Mouse (Mus musculus) megakaryocyte, embryonic 14.5 days (primary cell): ENCODE results near the gene Fkbpl. TPM values are rescaled to one million over a fixed set of nuclear protein-coding genes. Genes with fewer than 3 reads are reported as not detected.

Experiments used
- H3K27me3 ChIP-seq: replicated peaks from 2 replicates; pipeline ENCODE3; 2012; ENCODE audit warnings: inconsistent platforms
- H3K36me3 ChIP-seq: replicated peaks from 2 replicates; pipeline ENCODE3; 2012; ENCODE audit warnings: low read length, inconsistent platforms, mixed read lengths
- H3K4me1 ChIP-seq: 2 replicates; pipeline ENCODE4 v1.6.1; 2012; ENCODE audit warnings: inconsistent platforms
- H3K4me3 ChIP-seq: replicated peaks from 2 replicates; pipeline ENCODE3; 2012; ENCODE audit warnings: moderate library complexity, mild to moderate bottlenecking, inconsistent platforms
- H3K9me3 ChIP-seq: 2 replicates; pipeline ENCODE4 v1.6.1; 2012; ENCODE audit warnings: inconsistent platforms
- FLI1 ChIP-seq: IDR thresholded peaks from 2 replicates; pipeline ENCODE4 v1.6.1; 2012; ENCODE audit warnings: low read length, inconsistent platforms, mixed read lengths
- GATA1 ChIP-seq: IDR thresholded peaks from 3 replicates; pipeline ENCODE4 v1.6.1; 2012; ENCODE audit warnings: mixed read lengths, low read length, inconsistent platforms, borderline replicate concordance
- polyA plus RNA-seq: library from polyadenylated mRNA; stranded (reverse); fragments of >175 nt; gene quantifications from 2 replicates; pipeline ENCODE4 v1.2.3, GENCODE M21; 2012; ENCODE audit warnings: low replicate concordance; ENCODE audit not compliant: insufficient read depth

Fkbpl gene
- polyA plus RNA-seq, 1 experiment: 22.5 TPM

GRCm38 (mm10) chr17:34674524-34675204 lies 30.1 kb downstream of the Fkbpl start:
- no peak overlapping the region for H3K4me3 ChIP-seq
- H3K27me3 ChIP-seq: peaks cover 92% of the 10 kb centered on the region
- TF ChIP-seq FLI1: no peak
- TF ChIP-seq GATA1: no peak
- H3K4me1 ChIP-seq: peaks cover 19% of the 10 kb centered on the region; the same call in 1 of the 2 replicates
- H3K9me3 ChIP-seq: peaks cover 15% of the 10 kb centered on the region
- no peaks in the 10 kb centered on the region for H3K36me3 ChIP-seq

GRCm38 (mm10) chr17:34675205-34676092 lies 30.9 kb downstream of the Fkbpl start:
- H3K36me3 ChIP-seq: no peaks in the 10 kb centered on the region
- H3K27me3 ChIP-seq: peaks cover 91% of the 10 kb centered on the region
- TF ChIP-seq GATA1 (no peak), FLI1 (no peak)
- peaks cover 15% of the 10 kb centered on the region for H3K9me3 ChIP-seq
- H3K4me1 ChIP-seq: peaks cover 24% of the 10 kb centered on the region; the same call in 1 of the 2 replicates
- no peak overlapping the region for H3K4me3 ChIP-seq

GRCm38 (mm10) chr17:34676093-34676460 lies 31.5 kb downstream of the Fkbpl start:
- no peaks in the 10 kb centered on the region for H3K36me3 ChIP-seq
- TF ChIP-seq GATA1 (no peak), FLI1 (no peak)
- H3K4me3 ChIP-seq: no peak overlapping the region
- peaks cover 15% of the 10 kb centered on the region for H3K9me3 ChIP-seq
- H3K4me1 ChIP-seq: peaks cover 29% of the 10 kb centered on the region
- H3K27me3 ChIP-seq: peaks cover 90% of the 10 kb centered on the region

GRCm38 (mm10) chr17:34676671-34677070 lies 32.1 kb downstream of the Fkbpl start:
- Histone ChIP-seq H3K27me3 (peaks cover 90% of the 10 kb centered on the region), H3K4me1 (peaks cover 30% of the 10 kb centered on the region), H3K9me3 (peaks cover 10% of the 10 kb centered on the region), H3K36me3 (no peaks in the 10 kb centered on the region), H3K4me3 (no peak overlapping the region)
- TF ChIP-seq FLI1 (no peak), GATA1 (no peak)

GRCm38 (mm10) chr17:34680191-34680590 lies 35.6 kb downstream of the Fkbpl start:
- no peaks in the 10 kb centered on the region for H3K36me3 ChIP-seq
- H3K4me1 ChIP-seq: peaks cover 44% of the 10 kb centered on the region
- no peak for TF ChIP-seq GATA1
- no peak for TF ChIP-seq FLI1
- peaks cover 91% of the 10 kb centered on the region for H3K27me3 ChIP-seq
- H3K4me3 ChIP-seq: no peak overlapping the region
- H3K9me3 ChIP-seq: no peaks in the 10 kb centered on the region

- Histone ChIP-seq H3K4me1 (peaks cover 49% of the 10 kb centered on the region), H3K4me3 (no peak overlapping the region), H3K27me3 (peaks cover 91% of the 10 kb centered on the region), H3K36me3 (no peaks in the 10 kb centered on the region), H3K9me3 (no peaks in the 10 kb centered on the region)
- TF ChIP-seq GATA1 (no peak), FLI1 (no peak)
These were observed 36.1 kb downstream of the Fkbpl start for GRCm38 (mm10) chr17:34680621-34681020.

GRCm38 (mm10) chr17:34681132-34681571 lies 36.6 kb downstream of the Fkbpl start:
- H3K9me3 ChIP-seq: no peaks in the 10 kb centered on the region
- H3K4me3 ChIP-seq: peak overlapping the region; percentile 76
- H3K27me3 ChIP-seq: peaks cover 91% of the 10 kb centered on the region
- peaks cover 49% of the 10 kb centered on the region for H3K4me1 ChIP-seq
- no peaks in the 10 kb centered on the region for H3K36me3 ChIP-seq
- TF ChIP-seq GATA1: no peak
- TF ChIP-seq FLI1: no peak

GRCm38 (mm10) chr17:34681881-34682536 lies 37.4 kb downstream of the Fkbpl start:
- H3K27me3 ChIP-seq: peaks cover 88% of the 10 kb centered on the region
- H3K4me3 ChIP-seq: no peak overlapping the region
- peaks cover 54% of the 10 kb centered on the region for H3K4me1 ChIP-seq
- no peaks in the 10 kb centered on the region for H3K9me3 ChIP-seq
- TF ChIP-seq GATA1 (no peak), FLI1 (no peak)
- H3K36me3 ChIP-seq: no peaks in the 10 kb centered on the region

- TF ChIP-seq GATA1 (no peak), FLI1 (no peak)
- Histone ChIP-seq H3K27me3 (peaks cover 86% of the 10 kb centered on the region), H3K4me3 (no peak overlapping the region)
These were observed 38.6 kb downstream of the Fkbpl start for GRCm38 (mm10) chr17:34683179-34683578.

More at GRCm38 (mm10) chr17:34683179-34683578, 38.6 kb downstream of the Fkbpl start:
- Histone ChIP-seq H3K4me1 (peaks cover 59% of the 10 kb centered on the region), H3K36me3 (no peaks in the 10 kb centered on the region), H3K9me3 (peaks cover 3% of the 10 kb centered on the region)
